Mouse (Mus musculus): ENCODE measurements around the gene Ypel2.
"Not testable (repeated sequence)": the region's sequence is repeated elsewhere in the genome, so short reads cannot be mapped to it uniquely, and the experiment has no call there.

Gene Ypel2

DNA sequence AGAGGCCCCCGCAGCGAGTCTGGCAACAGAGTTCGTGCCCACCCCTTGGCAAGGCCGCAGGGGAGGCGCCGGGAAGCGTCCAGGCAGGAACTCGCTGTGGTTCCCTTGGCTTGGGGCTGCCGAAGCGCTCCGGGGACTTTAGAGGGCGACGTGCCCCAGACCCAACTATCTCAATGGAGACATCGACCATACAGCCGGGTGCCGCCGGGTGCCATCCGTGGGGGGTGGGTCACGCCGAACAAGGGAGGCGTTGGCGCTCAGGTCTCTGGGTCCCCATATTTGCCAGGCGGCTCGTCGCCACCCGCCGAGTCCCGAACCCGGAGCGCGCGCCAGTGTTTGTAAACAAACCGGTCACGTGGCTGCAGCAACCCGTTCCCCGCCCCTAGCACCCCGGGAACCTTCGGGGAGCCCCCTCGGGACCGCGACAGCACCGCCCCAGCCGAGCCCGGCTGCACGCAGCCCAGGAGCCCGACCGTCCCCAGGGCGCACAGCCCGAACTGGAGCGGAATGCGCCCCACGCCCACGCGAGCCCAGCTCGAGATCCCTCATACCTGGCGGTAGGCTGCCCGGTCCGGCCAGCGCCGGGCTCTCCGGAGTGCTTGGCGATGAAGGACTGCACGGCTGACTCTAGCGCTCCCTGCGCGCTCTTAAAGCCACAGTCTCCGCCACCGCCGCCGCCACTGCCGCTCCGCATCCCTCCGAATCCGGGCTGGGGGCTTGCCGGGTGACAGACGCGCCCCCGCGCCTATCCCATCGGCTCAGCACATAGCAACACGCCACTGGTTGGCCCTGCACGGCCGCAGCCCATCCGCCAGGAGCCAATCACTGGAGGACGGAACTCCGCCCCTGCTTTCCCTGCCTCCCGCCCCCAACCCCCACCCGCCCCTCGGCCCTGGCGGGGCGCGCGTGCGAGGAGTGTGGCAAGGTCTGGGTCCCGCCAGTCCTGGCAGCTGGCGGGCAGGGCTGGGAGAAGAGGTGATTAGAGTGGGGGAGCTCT is at the start of gene Ypel2:
TSS of gene Ypel2 (minus strand) at position 667 of the 997 bp plus-strand sequence.
- DNase-seq (ENCODE audit: low spot score in 2 of 2), result peak; percentile 64 to 86

DNA sequence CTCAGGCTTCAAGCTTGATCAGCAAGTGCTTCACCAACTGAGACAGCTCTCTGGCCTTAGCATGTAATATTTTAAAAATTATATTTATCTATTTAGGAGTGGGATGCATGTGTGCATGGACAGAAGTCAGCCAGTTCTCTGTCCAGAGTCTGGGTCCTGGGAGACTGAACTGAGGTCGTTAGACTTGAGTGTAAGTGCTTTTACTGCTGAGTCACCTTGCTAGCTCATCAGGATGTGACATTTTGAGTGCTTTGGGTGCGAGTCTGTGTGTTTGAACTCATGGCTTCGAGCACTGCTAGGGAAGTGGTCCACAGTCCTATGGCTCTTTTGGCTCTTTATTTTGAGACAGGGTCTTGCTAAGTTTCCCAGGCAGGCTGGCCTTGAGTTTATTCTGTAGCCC is 49.5 kb upstream of the Ypel2 start:
- no peak for DNase-seq (ENCODE audit: low spot score in 2 of 2)

DNA sequence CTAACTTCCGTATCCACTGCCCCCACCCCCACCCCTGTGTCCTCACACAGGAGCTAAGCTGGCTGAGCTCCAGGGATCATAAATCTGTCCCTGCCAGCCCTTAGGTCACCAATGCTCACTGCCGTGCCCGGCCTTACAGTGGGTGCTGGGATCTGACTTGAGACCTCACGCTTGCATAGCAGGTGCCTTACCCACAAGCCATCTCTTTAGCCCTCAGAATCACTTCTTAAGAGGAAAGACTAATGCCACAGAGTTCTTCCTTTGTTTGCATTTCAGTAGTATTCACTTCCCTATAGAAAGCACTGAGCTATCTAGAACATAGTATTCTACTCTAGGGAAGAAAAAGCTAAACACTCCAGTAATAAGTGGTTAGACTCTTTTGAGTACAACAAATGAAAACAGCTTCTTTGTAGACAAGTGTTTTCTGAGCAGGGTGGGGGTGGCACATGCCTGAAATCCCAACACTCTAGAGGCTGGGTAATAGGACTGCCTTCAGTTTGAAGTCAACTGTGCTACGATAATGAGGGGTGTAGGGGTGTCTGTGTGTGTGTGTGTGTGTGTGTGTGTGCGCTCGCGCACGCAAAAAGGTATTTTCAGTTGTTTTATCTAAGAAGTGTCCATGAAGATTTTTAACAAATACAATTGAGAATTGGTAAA is 45.9 kb upstream of the Ypel2 start:
- peak in 1 of 2 experiments; percentile 19 for DNase-seq (ENCODE audit: low spot score in 2 of 2)

DNA sequence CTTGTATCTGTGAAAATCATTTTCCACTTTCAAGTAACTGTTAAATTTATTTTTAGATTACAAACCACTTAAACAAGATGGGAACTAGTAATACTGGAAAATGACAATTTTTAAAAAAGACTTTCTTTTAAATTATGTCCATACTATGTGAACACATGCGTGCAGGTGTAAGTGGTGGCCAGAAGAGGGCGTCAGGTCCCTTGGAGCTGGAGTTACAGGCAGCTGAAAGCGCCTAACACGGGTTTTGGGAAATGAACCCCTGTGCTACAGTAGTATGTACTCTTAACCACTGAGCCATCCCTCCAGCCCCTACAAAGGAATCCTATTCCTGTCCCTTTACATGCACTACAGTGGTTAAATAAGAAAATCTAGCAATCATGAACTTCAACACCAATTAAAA is 42.7 kb upstream of the Ypel2 start:
- peak in 1 of 2 experiments; percentile 25 for DNase-seq (ENCODE audit: low spot score in 2 of 2)

DNA sequence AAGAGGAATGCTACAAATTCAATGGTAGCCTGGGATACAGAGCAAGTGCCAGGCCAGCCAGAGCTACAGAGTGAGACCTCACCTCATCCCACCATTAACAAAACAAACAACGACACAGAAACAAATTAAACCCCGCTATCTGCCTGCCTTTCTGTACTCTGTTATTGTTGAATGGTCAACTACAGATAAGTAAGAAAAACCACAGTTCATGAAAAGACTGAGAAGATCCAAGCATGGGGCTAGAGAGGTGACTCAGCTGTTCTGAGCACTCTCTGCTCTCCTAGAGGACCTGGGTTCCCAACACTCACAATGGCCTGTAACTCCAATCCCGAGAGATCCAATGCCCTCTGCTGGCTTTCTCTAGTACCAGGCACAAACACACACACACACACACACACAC is 34.7 kb upstream of the Ypel2 start:
- DNase-seq (ENCODE audit: low spot score in 2 of 2), result no peak

DNA sequence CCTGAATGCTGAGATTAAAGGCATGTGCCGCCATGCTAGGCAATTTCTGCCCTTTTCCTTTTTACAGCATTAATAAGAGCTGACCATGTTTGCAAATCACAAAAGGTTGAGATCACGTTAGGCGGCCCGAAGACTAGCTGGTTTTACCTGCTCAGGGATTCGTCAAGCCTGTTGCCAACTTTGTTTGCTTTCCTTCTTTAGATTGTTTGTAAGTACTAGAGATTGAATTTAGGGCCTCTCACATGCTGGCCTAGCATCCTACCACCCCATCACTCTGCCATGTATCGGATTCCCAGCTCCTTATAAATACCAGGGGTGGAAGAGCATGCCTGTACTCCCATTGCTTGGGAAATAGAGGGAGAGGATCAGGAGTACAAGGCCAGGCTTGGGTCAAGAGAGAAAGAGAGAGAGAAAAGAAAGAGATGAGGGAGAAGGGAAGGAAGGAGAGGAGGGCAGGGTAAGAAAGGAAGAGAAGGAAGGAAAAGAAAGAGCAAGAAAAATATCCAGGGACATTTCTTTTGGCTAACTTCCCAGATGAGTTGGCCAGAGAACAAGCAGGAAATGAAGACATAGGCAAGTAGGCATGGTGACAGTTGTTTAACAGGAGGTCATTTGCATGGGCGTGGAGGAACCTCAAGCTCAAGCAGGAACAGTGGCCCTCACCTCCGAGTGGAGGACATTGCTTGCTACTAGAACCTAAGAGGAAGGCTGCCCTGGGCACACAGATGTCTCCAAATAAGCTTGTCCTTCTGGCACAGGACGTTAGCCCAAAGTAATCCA is 32.8 kb upstream of the Ypel2 start:
- DNase-seq (ENCODE audit: low spot score in 2 of 2), result no peak

DNA sequence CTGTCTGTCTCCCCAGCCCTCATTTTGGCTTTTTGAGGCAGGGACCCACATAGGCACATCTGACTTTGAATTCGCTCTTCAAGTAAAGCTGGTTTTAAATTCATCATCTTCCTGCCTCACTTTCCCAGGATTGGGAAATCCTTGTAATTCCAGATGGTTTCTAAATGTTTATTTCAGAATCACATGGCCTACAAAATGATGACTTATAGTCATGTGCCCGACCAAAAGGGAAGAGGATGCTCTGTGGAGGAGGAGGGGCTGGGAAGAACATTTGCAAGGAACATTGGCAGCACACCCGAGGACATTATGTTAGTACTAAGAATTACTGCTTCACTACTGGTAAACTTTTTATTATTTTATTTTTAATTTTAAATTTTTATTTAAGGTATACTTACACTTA is 31.8 kb upstream of the Ypel2 start:
- no peak for DNase-seq (ENCODE audit: low spot score in 2 of 2)

DNA sequence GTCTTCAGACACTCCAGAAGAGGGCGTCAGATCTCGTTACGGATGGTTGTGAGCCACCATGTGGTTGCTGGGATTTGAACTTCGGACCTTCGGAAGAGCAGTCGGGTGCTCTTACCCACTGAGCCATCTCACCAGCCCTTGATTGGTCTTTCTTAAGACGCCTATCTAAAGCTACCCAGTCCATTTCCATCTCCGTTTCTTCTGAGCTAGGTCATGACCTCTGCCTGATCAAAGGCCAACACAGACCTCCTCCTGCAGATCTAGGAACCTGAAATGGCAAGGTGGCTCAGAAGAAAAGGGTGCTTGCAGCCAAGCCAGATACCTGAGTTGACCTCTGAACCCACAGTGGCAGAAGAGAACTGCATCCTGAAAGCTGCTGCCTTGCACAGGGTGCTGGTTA is 29.7 kb upstream of the Ypel2 start:
- DNase-seq (ENCODE audit: low spot score in 2 of 2), result not testable (repeated sequence)

DNA sequence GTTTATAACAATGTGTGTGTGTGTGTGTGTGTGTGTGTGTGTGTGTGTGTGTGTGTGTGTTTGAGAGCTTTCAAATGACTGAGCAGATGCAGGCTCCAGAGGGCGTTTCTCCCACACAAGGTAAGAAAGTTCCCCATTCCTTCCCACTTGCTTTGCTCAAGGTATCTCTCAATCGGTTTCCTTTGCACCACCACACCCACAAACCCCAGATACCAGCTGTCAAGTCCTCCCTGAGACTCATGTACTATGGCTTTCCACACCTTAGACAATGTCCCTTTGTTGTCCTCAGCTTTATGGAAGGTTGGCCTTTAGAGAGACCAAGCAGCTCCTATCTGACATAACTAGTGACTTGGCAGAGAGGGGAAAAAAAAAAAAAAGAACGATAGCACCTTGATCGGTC is 29.3 kb upstream of the Ypel2 start:
- no peak for DNase-seq (ENCODE audit: low spot score in 2 of 2)

DNA sequence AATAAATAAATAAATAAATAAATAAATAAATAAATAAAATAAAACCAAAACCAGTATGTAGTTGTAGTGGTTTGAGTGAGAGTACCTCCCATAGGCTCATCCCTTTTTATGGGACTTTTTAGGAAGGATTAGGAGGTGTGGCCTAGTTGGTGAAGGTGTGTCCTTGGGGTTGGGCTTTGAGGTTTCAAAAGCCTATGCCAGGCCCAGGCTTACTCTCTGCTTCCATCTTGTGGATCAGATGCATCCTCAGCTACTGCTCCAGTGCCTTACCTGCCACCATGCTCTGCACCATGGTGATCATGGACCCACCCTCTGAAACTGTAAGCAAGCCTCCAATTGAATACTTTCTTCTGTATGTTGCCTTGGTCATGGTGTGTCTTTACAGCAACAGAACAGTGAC is 28.0 kb upstream of the Ypel2 start:
- no peak for DNase-seq (ENCODE audit: low spot score in 2 of 2)

DNA sequence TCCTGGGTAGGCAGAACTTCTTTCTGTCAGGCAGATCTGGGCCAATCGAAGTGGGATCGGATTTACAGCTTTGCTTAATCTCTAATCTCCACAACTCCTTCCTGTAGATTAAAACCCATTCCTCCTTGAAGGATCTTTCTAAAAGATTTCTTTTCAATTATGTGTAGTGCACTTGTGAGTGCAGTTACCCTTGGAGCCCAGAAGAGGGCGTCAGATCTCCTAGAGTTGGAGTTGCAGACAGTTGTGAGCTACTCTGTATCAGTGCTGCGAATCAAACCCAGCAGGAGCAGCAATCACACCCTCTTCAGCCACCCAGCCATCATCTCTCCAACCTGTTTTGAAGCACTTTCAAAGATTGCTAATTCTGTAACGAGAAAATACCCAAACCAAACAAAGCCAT is 26.9 kb upstream of the Ypel2 start:
- no peak for DNase-seq (ENCODE audit: low spot score in 2 of 2)

DNA sequence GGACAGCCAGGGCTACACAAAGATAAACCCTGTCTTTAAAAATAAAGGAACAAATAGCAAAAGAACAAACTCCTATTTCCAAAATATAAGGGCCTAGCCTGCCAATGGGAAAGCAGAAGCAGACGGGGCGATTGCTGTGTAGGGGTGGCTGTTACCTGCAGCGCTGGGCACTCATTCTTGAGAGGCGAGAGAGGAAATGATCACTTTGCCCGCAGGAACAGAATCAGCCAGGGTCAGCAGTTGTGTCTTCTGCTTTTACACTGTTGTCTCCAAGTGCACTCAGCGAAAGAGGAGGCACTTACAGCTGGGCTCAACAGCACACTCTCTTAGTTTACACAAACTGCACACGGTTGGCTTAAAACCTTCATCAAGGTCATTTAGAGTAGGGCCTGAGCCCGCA is 25.9 kb upstream of the Ypel2 start:
- DNase-seq (ENCODE audit: low spot score in 2 of 2), result no peak

DNA sequence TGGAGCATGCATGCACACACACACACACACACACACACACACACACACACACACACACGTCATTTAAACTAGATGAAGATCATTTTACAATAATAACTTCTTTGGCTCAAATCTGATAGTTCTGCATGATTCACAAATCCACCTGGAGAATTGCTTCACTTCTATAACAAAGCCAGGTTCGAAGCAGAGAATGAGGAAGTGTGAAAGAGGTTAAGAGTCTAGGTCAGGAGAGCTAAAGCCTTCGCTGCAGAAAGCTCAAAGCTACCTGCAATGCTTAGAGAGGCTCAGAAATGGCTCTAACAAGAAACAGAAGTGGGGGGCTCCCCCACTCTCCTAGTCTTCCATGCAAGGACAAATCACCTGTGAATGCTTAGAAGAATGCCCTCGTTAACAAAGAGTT is 24.6 kb upstream of the Ypel2 start:
- no peak for DNase-seq (ENCODE audit: low spot score in 2 of 2)

DNA sequence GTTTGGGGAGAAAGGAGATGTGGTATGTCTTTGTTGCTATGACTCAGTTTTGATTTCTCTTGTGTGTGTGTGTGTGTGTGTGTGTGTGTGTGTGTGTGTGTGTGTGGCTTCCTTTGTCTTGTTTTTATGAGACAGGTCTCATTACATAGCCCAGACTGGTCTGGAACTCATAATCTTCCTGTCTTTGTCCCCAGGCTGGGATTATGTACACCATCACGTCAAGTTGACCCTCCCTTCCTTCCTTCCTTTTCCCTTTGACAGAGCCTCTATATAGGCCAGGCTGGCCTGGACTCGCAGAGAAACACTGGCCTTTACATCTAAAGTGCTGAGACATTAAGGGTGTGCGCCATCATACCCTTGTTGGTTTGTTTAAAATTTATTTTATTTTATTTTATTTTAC is 22.2 kb upstream of the Ypel2 start:
- no peak for DNase-seq (ENCODE audit: low spot score in 2 of 2)

DNA sequence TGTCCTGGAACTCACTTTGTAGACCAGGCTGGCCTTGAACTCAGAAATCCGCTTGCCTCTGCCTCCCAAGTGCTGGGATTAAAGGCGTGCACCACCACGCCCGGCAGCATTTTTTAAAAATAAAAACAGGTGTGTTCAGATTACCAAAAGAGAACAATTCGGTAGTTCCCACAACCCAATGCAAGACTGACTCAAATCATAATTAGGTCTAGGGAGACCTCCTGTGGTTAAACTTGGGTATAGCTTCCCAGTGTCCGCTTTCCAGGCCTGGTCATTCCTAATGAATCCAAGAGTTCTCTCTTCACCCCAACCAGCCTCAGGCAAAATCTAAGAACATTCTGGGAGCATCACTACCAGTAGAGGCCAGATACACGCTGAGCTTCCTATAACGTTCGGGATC is 17.0 kb upstream of the Ypel2 start:
- DNase-seq (ENCODE audit: low spot score in 2 of 2), result no peak

DNA sequence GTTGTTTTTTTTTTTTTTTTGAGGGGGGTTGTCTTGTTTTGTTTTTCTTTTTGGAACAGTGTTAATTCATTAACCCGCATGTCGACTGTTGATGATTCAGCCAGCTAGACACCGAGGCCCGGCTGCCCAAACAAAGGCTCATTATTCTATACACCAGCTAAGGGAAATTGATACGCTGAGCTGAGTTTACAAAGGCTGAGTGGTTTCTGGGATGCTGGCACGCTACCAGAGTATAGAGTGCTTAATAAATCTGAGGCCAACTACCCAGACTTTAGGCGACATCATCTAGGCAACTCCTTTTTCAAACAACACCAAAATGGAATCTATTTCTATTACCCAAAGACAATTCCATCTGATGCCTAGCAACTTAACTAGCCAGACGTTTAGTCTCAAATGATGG is 13.9 kb upstream of the Ypel2 start:
- DNase-seq (ENCODE audit: low spot score in 2 of 2), result no peak

DNA sequence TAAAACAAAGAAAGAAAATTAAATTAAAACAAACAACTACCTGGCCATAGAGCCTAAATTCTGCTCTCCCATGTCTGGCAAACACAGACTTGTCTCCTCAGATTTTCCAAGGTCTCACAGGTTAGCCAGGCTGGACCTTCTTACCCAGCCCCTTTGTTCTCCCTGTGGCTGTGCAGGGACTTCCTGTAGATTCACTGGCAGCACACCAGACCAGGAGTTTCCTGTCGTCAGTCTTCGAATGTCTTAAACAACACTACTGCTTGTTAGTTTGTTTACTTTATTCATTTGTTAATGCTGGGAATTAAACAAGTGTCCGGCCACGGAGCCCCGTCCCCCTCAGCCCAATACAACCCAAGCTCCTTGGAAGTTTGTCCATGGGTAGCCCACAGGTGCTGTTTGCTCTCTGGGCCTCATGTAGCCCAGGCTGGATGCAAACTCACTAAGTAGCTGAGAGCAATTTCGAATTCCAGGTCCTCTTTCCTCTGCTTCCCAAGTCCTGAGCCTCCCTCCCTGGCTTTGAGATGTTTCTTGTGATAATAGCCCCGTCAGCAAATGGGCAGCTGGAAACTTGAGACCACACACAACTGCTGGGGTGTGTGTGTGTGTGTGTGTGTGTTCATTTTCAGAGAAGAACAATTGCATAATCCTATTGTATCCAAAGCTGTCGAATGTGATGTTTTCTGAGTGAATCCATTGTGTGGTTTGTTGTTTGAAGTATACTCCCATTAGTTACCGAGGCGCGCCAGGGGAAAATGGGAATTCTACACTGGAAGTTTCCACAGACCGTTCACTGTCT is 11.7 kb upstream of the Ypel2 start:
- no peak for DNase-seq (ENCODE audit: low spot score in 2 of 2)

DNA sequence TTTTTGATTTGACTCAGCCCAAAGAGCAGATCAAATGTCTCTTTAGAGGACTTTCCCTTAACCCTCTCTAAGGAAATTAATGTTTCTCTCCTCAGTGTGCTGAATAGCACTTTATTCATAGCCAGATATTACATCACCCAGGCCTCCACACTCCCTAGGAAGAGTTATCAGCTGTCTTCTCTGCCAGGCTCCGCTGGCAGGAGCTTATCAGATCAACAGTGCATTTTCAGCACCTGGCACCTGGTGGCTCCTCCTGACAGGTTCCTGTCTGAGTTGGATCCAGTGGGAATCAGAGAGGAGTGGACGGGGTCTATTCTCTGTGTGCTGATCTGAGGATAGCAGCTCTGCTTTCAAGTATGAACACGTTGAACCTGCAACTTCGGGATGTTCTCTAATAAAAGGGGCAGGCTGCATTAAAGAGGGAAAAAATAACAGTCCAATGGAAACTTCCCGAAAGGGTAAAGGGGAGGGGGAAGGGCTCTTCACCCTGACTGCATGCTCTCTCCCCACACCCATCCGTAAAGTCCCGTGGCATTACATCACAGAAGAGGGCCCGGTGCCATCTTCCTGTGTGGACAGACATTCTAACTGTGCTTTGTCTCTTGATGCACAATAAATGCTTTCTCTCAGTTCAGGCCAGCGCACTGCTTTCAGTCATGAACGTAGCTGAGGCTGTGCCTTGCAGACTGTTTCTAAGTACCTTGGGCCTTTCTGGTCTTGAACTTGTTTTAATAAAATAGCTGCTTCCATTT is 8.7 kb upstream of the Ypel2 start:
- no peak for DNase-seq (ENCODE audit: low spot score in 2 of 2)

DNA sequence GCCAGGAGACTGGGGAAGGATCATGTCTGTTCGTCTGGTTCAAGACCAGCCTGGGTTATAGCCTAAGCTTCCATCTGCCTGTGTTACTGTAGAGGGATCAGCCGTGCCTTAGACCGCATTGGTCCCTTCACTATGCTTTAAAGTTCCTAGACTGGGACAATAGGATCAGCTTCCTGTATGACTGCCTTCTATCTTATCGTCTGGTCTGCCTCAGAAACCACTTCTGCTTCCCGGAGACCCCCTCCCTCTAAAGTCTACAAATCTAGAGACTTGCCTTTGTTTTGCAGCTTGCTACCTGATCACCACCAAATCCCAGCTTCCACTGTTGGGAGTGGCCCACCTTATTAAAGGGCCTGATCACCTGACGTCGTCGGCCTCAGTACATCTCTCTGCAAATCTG is 7.7 kb upstream of the Ypel2 start:
- no peak for DNase-seq (ENCODE audit: low spot score in 2 of 2)

DNA sequence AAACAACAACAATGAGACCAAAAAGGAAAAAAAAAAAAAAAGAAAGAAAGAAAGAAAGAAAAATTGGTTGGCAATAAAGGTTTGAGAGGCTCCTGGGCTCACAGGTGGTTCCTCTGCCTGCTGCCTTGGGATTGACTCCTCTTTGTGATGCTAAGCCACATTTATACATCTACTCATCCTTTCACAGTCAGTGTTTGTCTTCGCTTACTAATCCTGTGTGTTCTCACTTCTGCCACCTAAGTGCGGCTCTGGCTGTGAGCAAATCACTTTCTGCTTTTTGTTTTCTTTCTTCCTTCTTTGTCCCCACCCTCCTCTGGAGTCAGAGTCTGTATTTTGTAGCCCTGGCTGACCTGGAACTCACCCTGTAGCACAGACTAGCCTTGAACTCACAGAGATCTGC is 2.8 kb upstream of the Ypel2 start:
- DNase-seq (ENCODE audit: low spot score in 2 of 2), result no peak

All from spleen, postnatal 10 days (tissue).